8 mouse cellular contexts compared by ENCODE assay signal in the genomic region with DNA sequence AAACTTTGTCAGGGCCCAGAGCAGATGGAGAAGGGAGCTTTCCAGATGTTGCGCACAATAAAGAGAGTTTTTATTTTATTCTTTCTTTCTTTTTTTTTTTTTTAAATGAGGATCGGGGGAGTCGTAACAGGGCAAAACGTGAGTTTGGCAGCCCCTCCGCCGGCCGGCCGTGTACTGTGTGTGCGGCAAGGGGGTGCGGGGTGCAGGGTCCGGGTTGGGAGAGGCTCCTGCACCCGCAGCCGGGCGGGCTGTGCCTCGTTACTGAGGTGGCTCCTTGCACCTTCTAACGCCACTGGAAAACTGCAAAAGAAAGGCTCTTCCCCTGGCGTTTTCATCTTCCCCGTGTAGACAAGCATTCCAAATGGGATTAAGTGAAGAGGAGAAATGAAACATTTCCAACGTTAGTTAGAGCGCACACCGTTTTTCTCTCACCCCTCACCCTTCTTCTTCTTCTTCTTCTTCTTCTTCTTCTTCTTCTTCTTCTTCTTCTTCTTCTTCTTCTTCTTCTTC. TPM values are rescaled to one million over a fixed set of nuclear protein-coding genes. Genes with fewer than 3 reads are reported as not detected.
DNase-seq lines count a peak whose midpoint lies in the region; ATAC-seq and TF ChIP-seq lines count a peak whose summit lies in the region.

No protein-coding gene starts in this region.

- no peak for TF ChIP-seq CTCF in lung, adult 2 months (IDR thresholded peaks at IDR 0.05; ENCODE audit: insufficient read depth, low read length)

- WGBS in lung, adult 2 months, result 26% methylated on average over 21 of the region's 21 CpGs
- 5% methylated on average over 21 of the region's 21 CpGs for WGBS in limb, embryonic 15.5 days
- 8% methylated on average over 21 of the region's 21 CpGs for WGBS in stomach, embryonic 16.5 days

- 0 out of 2 replicates have a peak overlapping the region, but pooled peaks have one; percentile 20 for H3K9ac ChIP-seq in limb, embryonic 15.5 days
- peak overlapping the region; percentile 70 for H3K9ac ChIP-seq in stomach, embryonic 16.5 days (ENCODE audit: low read length)

- H3K27ac ChIP-seq in limb, embryonic 15.5 days, result peak overlapping the region; percentile 94
- H3K27ac ChIP-seq in stomach, embryonic 16.5 days (ENCODE audit: low read length), result peak overlapping the region; percentile 86

- peak; percentile 36 for DNase-seq in adrenal gland, postnatal 10 days
- no peak for DNase-seq in adrenal gland, postnatal 4 days (ENCODE audit: low spot score in 2 of 2)
- no peak for DNase-seq in lung, adult 2 months
- DNase-seq in lung, adult 18-20 months, result no peak
- DNase-seq in left cerebral cortex, adult 9 months (ENCODE audit: low spot score in 2 of 2), result no peak

- H3K9me3 ChIP-seq in limb, embryonic 15.5 days, result no peaks in the 10 kb centered on the region
- no peaks in the 10 kb centered on the region for H3K9me3 ChIP-seq in stomach, embryonic 16.5 days (replicated peaks; ENCODE audit: control insufficient read depth, low read length)

- H3K36me3 ChIP-seq in limb, embryonic 15.5 days, result no peaks in the 10 kb centered on the region
- H3K36me3 ChIP-seq in stomach, embryonic 16.5 days (ENCODE audit: control insufficient read depth, insufficient read depth, low read length), result no peaks in the 10 kb centered on the region

- H3K4me1 ChIP-seq in lung, adult 2 months (ENCODE audit: control insufficient read depth, insufficient read depth, low read length), result no peaks in the 10 kb centered on the region; the same call in 1 of the 2 replicates
- H3K4me1 ChIP-seq in limb, embryonic 15.5 days, result peaks cover 59% of the 10 kb centered on the region
- H3K4me1 ChIP-seq in stomach, embryonic 16.5 days (ENCODE audit: control insufficient read depth, insufficient read depth, low read length), result peaks cover 16% of the 10 kb centered on the region

- no peaks in the 10 kb centered on the region for H3K27me3 ChIP-seq in limb, embryonic 15.5 days
- no peaks in the 10 kb centered on the region for H3K27me3 ChIP-seq in stomach, embryonic 16.5 days (ENCODE audit: control insufficient read depth, insufficient read depth, low read length)

- H3K4me2 ChIP-seq in limb, embryonic 15.5 days, result peak overlapping the region; percentile 60
- H3K4me2 ChIP-seq in stomach, embryonic 16.5 days (ENCODE audit: low read depth, low read length), result peak overlapping the region; percentile 68

- peak overlapping the region; percentile 22 for H3K4me3 ChIP-seq in lung, adult 2 months (replicated peaks; ENCODE audit: extremely low read depth, low read depth, low read length)
- peak overlapping the region; percentile 34 for H3K4me3 ChIP-seq in limb, embryonic 15.5 days
- H3K4me3 ChIP-seq in stomach, embryonic 16.5 days (replicated peaks; ENCODE audit: low read length), result peak overlapping the region; percentile 40

- ATAC-seq in limb, embryonic 15.5 days (ENCODE audit: insufficient number of reproducible peaks, low FRiP score, low TSS enrichment, low read depth), result no peak
- ATAC-seq in stomach, embryonic 16.5 days (ENCODE audit: insufficient read depth, low FRiP score), result no peak
- ATAC-seq in frontal cortex, adult (ENCODE audit: low TSS enrichment), result no peak

- no peak for TF ChIP-seq POLR2A in lung, adult 2 months (IDR thresholded peaks at IDR 0.05; ENCODE audit: borderline replicate concordance, extremely low read depth, low read depth, low read length)

RNA-seq across cellular contexts. Expression of a gene that starts 28.2 kb away (rescaled TPM):
- 10 to 100 TPM; 31.5 to 35.3 TPM for total RNA-seq in adrenal gland, postnatal 10 days (2021)
- 10 to 100 TPM; 48.9 to 52.8 TPM for total RNA-seq in adrenal gland, postnatal 4 days (2021)
- 14.4 and 17.9 TPM in 2 replicates for polyA plus RNA-seq in lung, adult 2 months (2012; rRNA removed)
- polyA plus RNA-seq in limb, embryonic 15.5 days (2015; fragmentation: Nextera tagmentation; extraction: Ambion mirVana), result 15.8 and 20.3 TPM in 2 replicates
- 2.4 and 2.8 TPM in 2 replicates for polyA plus RNA-seq in stomach, embryonic 16.5 days (2015; fragmentation: Nextera tagmentation; extraction: Ambion mirVana)
